Mouse (Mus musculus) heart, embryonic 10.5 days (tissue): ENCODE measurements around the gene Spib. TPM values are rescaled to one million over a fixed set of nuclear protein-coding genes. Genes with fewer than 3 reads are reported as not detected.

Experiments
- DNase-seq: peaks from one replicate; pipeline ENCODE4 v3.0.0-alpha.2; 2017; ENCODE audit warnings: low spot score
- H3K27ac ChIP-seq: fragments of 300-500 bp; sonication (generic); 2 replicates; pipeline ENCODE4 v1.5.1; 2016; ENCODE audit warnings: mild to moderate bottlenecking
- H3K27me3 ChIP-seq: fragments of 300-500 bp; sonication (generic); 2 replicates; pipeline ENCODE4 v1.6.1; 2016; ENCODE audit warnings: mild to moderate bottlenecking; ENCODE audit not compliant: poor library complexity, insufficient read depth, severe bottlenecking
- H3K36me3 ChIP-seq: fragments of 300-500 bp; sonication (generic); 2 replicates; pipeline ENCODE4 v1.6.1; 2016; ENCODE audit warnings: mild to moderate bottlenecking, moderate library complexity
- H3K4me1 ChIP-seq: fragments of 300-500 bp; sonication (generic); 2 replicates; pipeline ENCODE4 v1.6.1; 2016; ENCODE audit warnings: mild to moderate bottlenecking
- H3K4me3 ChIP-seq: fragments of 300-500 bp; sonication (generic); 2 replicates; pipeline ENCODE4 v1.5.1; 2016; ENCODE audit warnings: mild to moderate bottlenecking, moderate library complexity
- H3K9me3 ChIP-seq: fragments of 300-500 bp; sonication (generic); 2 replicates; pipeline ENCODE4 v1.6.1; 2016; ENCODE audit warnings: mild to moderate bottlenecking, moderate library complexity
- WGBS: fragments of 180-500 bp; shearing (Covaris S2); methylation state at CpG from one replicate; pipeline ENCODE4 v1.1.7; 2016; 5-methylcytosine and 5-hydroxymethylcytosine counted together
- polyA plus RNA-seq: library from polyadenylated mRNA; unstranded; fragments of >200 nt; fragmentation: Nextera tagmentation; extraction: Ambion mirVana; gene quantifications from 2 replicates; pipeline ENCODE4 v1.2.1, GENCODE M21; 2016

The Spib gene
- polyA plus RNA-seq, 1 experiment from 2014 or later: 0.15 TPM

DNA sequence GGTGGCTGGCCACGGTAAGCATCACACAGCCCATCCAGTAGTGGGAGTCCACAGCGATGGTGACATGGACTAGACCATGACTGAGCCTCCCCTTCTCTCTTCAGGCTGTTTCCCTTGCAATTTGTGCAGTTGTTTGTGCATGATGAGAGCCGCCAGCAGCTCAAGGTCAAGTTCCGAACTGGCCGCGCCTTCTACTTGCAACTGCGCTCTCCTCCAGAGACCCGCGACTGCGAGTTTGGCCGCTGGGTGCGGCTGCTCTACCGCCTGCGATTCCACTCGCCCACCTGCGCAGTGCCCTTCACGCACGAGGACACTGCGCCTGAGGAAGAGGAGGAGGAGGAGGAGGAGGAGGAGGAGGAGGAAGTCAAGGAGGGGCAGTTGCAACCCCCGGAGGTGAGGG lies 31.8 kb downstream of the Spib start:
- no peaks in the 10 kb centered on the region for H3K36me3 ChIP-seq
- 41% methylated on average over 20 of the region's 20 CpGs for WGBS
- H3K4me3 ChIP-seq: no peak overlapping the region
- H3K4me1 ChIP-seq: peaks cover 7% of the 10 kb centered on the region; the same call in 1 of the 2 replicates
- no peak overlapping the region for H3K27ac ChIP-seq
- peaks cover 23% of the 10 kb centered on the region for H3K27me3 ChIP-seq
- H3K9me3 ChIP-seq: no peaks in the 10 kb centered on the region
- DNase-seq: no peak

DNA sequence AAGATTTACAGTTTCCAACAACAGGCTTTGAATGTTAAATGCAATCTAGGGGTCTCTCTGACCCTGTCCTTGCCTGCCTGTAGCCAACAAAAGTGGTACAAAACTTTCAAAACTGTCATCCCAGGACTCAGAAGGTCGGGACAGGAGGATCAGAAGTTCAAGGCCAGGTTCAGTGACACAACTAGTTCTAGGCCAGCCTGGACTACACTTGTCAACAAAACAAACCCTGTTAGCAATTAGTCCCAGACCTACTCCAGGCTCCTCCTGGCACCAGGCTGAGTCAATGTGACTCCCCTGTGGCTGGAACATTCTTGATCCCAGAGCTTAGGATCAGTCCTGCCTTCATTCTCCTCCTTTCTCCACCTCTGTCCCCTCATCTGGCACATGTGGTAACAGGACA lies 32.9 kb downstream of the Spib start:
- DNase-seq: no peak
- WGBS: 56% methylated on average over 1 of the region's 1 CpGs
- Histone ChIP-seq H3K4me3 (no peak overlapping the region), H3K27ac (no peak overlapping the region), H3K36me3 (peaks cover 8% of the 10 kb centered on the region), H3K4me1 (peaks cover 12% of the 10 kb centered on the region; the same call in 1 of the 2 replicates), H3K9me3 (no peaks in the 10 kb centered on the region), H3K27me3 (peaks cover 23% of the 10 kb centered on the region)

DNA sequence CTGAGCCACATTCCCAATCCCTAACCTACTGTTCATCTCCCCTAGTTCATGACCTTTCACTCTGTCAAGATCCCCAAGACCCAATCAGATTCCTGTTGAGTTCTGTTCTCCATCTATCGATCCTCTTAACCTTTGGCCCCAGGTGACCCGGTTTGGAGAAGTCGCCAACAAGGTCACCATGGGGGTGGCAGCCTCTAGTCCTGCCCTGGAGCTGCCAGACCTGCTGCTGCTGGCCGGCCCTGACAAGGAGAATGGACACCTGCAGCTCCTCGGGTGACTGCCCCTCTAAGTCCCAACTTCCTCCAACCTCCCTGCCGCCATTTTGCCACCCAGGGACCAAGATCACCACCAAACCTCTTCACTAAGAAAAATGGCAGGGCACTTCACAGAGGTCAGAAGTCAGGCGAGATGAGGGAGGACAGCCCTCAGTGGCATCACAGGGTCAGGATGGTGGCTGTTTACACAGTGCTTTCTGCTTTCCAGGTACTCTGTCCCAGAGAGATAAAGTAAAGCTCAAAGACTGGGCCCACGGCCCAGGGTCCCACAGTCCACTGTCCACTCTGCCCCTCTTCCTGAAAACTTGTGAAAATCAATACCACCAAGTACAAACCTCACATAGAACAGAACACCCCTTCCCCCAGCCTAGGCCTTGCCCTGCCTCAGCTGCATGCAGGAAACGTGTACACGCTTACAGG lies 34.4 kb downstream of the Spib start:
- Histone ChIP-seq H3K4me1 (peaks cover 12% of the 10 kb centered on the region; the same call in 1 of the 2 replicates), H3K27ac (peak overlapping the region; percentile 98), H3K36me3 (peaks cover 20% of the 10 kb centered on the region), H3K27me3 (peaks cover 23% of the 10 kb centered on the region), H3K9me3 (no peaks in the 10 kb centered on the region), H3K4me3 (peak overlapping the region; percentile 73)
- no peak for DNase-seq
- WGBS: 82% methylated on average over 10 of the region's 10 CpGs

DNA sequence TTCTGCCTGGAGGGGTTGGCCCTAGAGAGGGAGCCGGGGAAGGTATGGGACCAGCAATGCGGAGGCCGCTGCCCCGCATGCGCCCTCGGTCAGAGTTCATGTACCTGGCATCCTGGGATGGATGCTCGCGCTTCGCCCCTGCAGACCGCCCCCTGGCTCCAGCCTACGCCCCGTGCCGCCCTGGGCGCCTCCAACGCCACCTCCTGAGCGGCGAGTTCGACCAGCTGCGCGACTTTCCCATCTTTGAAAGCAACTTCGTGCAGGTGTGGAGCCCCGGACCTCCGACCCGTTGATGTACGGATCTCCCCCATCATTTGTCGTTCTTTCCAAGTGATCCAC lies 35.1 kb downstream of the Spib start:
- no peak for DNase-seq
- Histone ChIP-seq H3K27me3 (peaks cover 23% of the 10 kb centered on the region), H3K27ac (peak overlapping the region; percentile 98), H3K9me3 (no peaks in the 10 kb centered on the region), H3K4me1 (peaks cover 12% of the 10 kb centered on the region; the same call in 1 of the 2 replicates), H3K36me3 (peaks cover 27% of the 10 kb centered on the region), H3K4me3 (peak overlapping the region; percentile 73)
- WGBS: under 1% methylated on average over 23 of the region's 26 CpGs

DNA sequence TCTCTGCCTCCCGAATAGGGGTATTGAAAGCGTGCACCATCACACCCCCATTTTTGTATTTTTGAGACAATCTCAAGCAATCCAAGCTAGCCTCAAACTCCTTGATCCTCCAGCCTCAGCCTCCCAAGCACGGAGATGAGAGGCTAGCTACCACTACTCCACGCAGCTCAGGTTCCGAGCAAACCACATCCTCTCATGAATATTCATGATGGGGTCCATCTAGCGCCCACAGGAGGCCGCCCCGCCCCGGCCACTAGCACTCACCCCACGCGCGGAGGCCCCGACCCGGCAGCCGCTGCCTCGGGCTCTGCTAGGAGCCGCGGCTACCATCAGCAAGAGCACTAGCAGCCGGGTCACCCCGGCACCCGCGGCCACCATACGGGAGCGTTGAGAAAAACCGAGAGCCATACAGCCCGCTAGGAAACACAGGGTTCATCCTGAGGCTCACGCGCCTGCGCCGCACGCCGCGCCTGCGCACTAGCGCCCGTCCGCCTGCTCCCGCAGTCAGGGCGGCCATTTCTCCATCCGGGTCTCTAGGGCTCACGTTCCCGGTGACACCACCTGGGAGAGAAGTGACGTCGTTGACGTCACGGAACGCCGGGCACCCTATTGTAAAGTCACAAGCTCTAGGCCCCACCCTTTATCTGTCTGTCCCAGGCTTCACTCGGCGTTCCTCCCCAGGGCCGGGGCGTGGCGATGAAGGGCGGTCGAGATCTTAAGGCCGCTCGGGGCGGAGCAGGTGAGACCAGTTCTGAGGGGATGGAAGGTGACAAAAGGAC lies 35.7 kb downstream of the Spib start, which contains the start of the genes Emc10 and Fam71e1:
TSS of gene Emc10 (minus strand) at position 538 of the 779 bp plus-strand sequence.
TSS of gene Fam71e1 (plus strand) at position 590 of the 779 bp plus-strand sequence.
- DNase-seq: peak; percentile 99
- Histone ChIP-seq H3K4me3 (peak within 1 kb of the TSS; percentile 73), H3K36me3 (peaks cover 33% of the 10 kb centered on the region), H3K9me3 (no peaks in the 10 kb centered on the region), H3K27ac (peak within 1 kb of the TSS; percentile 98), H3K27me3 (peaks cover 22% of the 10 kb centered on the region), H3K4me1 (peaks cover 12% of the 10 kb centered on the region; the same call in 1 of the 2 replicates)
- under 1% methylated on average over 58 of the region's 58 CpGs for WGBS

DNA sequence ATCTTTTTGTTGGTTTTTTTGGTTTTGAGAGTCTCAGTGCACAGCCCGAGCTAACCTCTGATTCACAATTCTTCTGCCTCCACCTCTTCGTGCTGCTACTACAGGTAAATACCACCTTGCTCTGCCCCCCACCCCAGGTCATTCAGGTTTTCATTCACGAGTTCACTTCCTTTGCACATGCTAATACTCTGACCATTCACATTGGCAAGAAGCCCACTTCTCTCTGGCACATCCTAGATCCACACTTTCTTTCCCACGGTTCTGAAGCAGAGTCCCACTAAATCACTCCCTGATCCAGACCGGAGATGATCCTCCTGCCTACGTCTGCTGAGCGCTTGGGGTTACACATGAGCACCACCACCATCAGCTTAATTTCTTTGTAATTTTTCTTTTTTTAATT lies 36.8 kb downstream of the Spib start:
- no peak for DNase-seq
- H3K4me3 ChIP-seq: peak overlapping the region; percentile 73
- H3K9me3 ChIP-seq: no peaks in the 10 kb centered on the region
- 86% methylated on average over 7 of the region's 7 CpGs for WGBS
- H3K4me1 ChIP-seq: peaks cover 12% of the 10 kb centered on the region; the same call in 1 of the 2 replicates
- no peak overlapping the region for H3K27ac ChIP-seq
- H3K36me3 ChIP-seq: peaks cover 44% of the 10 kb centered on the region
- H3K27me3 ChIP-seq: peaks cover 11% of the 10 kb centered on the region

DNA sequence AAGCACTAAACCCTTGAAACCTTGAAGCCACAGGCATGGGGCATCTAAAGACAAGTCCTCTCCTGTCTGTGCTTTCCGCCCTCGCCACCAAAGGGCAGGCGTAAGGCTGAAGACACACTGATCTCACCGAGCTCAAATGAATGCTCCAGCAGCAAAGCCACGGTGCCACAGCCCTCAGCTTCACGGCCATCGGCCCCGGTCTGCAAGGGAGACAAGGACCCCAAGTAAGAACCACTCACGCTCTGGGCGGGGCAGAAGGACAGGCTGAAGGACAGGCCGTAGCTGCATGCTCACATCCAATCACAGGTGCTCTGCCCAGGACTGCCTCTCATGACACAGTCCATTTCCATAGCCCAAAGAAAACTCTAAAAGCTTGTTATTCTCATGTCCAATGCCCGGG lies 37.2 kb downstream of the Spib start:
- Histone ChIP-seq H3K4me3 (no peak overlapping the region), H3K27me3 (peaks cover 7% of the 10 kb centered on the region), H3K36me3 (peaks cover 48% of the 10 kb centered on the region), H3K27ac (no peak overlapping the region), H3K4me1 (peaks cover 12% of the 10 kb centered on the region; the same call in 1 of the 2 replicates), H3K9me3 (no peaks in the 10 kb centered on the region)
- 89% methylated on average over 12 of the region's 12 CpGs for WGBS
- no peak for DNase-seq

DNA sequence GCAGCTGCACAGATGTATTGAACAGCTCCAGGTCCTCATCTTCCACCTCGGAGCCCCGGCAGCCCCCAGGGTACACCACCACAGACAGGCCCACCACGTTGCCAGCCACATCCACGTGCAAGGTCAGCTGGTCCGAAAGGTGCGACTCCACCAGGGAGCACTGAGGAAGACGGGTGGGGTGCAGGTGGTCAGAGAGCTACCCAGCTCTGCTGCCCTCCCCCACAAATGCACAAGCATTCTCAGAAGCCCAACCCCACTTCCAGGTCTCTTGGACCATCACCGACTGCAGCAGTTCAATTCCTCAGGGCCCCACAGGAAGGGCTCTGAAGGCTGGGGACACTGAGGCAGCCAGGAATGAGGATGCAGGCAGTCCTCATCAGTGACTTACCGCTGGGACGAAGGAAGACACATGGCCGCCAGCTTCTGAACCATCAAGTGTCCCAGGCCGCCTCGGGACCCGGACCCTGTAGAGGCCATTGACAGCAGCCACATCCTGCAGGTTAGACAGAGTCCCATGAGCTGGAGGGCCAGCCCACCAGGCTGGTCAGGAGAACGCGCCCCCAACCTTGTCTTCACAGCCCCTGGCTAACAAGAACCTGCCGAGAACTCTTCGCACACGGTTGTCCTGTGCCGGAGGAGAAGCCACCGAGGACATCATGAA lies 39.6 kb downstream of the Spib start:
- WGBS: 92% methylated on average over 21 of the region's 21 CpGs
- Histone ChIP-seq H3K4me1 (peaks cover 13% of the 10 kb centered on the region; the same call in 1 of the 2 replicates), H3K4me3 (no peak overlapping the region), H3K9me3 (no peaks in the 10 kb centered on the region), H3K36me3 (peaks cover 57% of the 10 kb centered on the region), H3K27ac (no peak overlapping the region), H3K27me3 (no peaks in the 10 kb centered on the region)
- peak; percentile 72 for DNase-seq

DNA sequence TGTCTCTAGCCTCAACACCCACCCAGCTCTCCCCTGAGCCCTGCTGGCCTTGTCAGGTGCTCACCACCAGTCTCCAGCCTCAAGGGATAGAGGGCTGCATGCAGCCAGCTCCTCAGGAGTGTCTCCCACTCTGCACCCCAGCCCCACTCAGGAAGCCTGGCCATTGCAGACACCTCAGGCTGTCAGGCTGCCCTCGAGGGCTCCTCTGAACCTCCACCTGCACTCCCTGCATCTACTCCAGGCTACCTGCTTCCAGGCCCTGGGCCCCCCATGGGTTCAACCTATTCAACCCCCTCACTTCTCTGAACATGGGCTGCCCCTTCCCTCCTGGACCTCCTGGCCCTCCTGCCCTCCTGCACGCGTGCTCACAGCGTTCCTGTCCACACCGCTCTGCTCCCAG lies 40.5 kb downstream of the Spib start:
- H3K4me1 ChIP-seq: peaks cover 18% of the 10 kb centered on the region
- DNase-seq: peak; percentile 64
- H3K4me3 ChIP-seq: no peak overlapping the region
- WGBS: 91% methylated on average over 5 of the region's 5 CpGs
- H3K27ac ChIP-seq: no peak overlapping the region
- H3K27me3 ChIP-seq: no peaks in the 10 kb centered on the region
- H3K9me3 ChIP-seq: no peaks in the 10 kb centered on the region
- peaks cover 57% of the 10 kb centered on the region for H3K36me3 ChIP-seq

DNA sequence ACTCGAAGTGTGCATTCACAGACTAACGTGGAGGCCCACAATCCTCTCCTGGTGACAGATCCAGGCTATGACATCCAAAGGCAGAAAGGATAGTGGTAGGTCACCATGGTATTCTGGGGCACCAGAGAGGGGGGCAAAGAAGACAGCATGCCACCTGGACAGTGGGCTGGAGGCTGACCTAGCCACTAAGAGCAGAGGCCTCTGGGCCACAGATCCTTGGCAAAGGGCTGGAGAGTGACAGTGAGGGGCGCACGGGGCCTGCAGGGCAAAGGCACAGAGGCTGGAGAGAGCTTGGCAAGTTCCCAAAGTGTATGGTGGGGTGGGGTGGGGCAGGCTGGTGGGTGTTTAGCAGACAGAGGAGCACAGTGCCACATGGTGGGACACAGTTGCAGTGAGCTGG lies 41.6 kb downstream of the Spib start:
- no peaks in the 10 kb centered on the region for H3K9me3 ChIP-seq
- H3K27ac ChIP-seq: no peak overlapping the region
- no peaks in the 10 kb centered on the region for H3K27me3 ChIP-seq
- 94% methylated on average over 4 of the region's 4 CpGs for WGBS
- no peak overlapping the region for H3K4me3 ChIP-seq
- peaks cover 67% of the 10 kb centered on the region for H3K36me3 ChIP-seq
- H3K4me1 ChIP-seq: peaks cover 13% of the 10 kb centered on the region
- DNase-seq: peak; percentile 74

DNA sequence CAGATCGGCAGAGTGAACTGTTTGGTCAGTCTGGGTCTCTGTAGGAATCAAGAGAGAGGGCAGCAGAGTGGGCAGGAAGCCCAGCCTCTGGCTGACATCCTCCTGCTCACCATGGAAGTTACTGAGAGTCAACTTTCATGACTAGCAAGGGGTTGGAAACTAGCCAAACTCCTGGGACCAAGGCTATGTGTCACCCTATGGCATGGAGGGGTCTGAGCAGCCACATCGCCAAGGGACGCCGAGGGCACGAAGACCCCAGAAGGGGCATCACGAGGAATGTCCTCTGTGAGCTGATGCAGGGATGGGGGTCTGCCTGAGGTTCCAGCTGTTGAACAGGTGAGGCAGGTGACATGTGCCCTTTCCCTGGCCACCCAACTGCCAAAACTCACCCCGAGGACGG lies 43.3 kb downstream of the Spib start:
- 95% methylated on average over 8 of the region's 8 CpGs for WGBS
- H3K36me3 ChIP-seq: peaks cover 67% of the 10 kb centered on the region
- no peak for DNase-seq
- H3K4me1 ChIP-seq: peaks cover 14% of the 10 kb centered on the region
- H3K27ac ChIP-seq: no peak overlapping the region
- H3K9me3 ChIP-seq: no peaks in the 10 kb centered on the region
- no peak overlapping the region for H3K4me3 ChIP-seq
- no peaks in the 10 kb centered on the region for H3K27me3 ChIP-seq

DNA sequence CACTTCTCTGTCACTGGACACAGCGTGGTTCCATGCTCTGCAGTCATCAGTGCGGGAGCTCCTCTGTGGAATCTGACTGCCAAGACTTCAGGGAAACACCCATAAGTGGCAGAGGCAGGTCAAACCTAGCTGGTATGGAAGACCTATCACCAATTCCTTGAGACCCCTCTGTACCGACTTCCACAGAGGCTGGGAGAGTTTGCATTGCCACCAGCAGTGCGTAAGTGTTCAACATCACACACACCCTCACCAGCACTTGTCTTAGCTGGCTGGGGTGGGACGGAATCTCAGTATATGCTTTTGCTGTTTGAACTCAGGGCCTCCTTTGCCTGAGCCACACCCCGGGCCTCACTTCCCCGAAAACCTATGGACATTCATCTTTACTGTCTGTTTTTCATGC lies 43.9 kb downstream of the Spib start:
- Histone ChIP-seq H3K4me3 (no peak overlapping the region), H3K4me1 (peaks cover 14% of the 10 kb centered on the region), H3K27ac (no peak overlapping the region), H3K9me3 (no peaks in the 10 kb centered on the region), H3K27me3 (no peaks in the 10 kb centered on the region), H3K36me3 (peaks cover 62% of the 10 kb centered on the region)
- WGBS: 88% methylated on average over 7 of the region's 7 CpGs
- DNase-seq: no peak
